Mouse (Mus musculus): ENCODE data around the gene Zfp446.

The Zfp446 gene

GRCm38 (mm10) chr7:12986906-12987305, 9.3 kb downstream of the Zfp446 start:
- DNase-seq (ENCODE audit: low read depth, low spot score) = no peak

- no peak for DNase-seq (ENCODE audit: low read depth, low spot score)
Observed at GRCm38 (mm10) chr7:12987409-12988189, 10.0 kb downstream of the Zfp446 start.

GRCm38 (mm10) chr7:12992222-12992621, 14.6 kb downstream of the Zfp446 start:
- DNase-seq (ENCODE audit: low read depth, low spot score) = no peak

GRCm38 (mm10) chr7:12993148-12993547, 15.5 kb downstream of the Zfp446 start:
- DNase-seq (ENCODE audit: low read depth, low spot score) = no peak

- DNase-seq (ENCODE audit: low read depth, low spot score) = no peak
Observed at GRCm38 (mm10) chr7:12995862-12996261, 18.2 kb downstream of the Zfp446 start.

- DNase-seq (ENCODE audit: low read depth, low spot score) = no peak
Observed at GRCm38 (mm10) chr7:12997230-12997629, 19.6 kb downstream of the Zfp446 start.

GRCm38 (mm10) chr7:12998053-12998452, 20.4 kb downstream of the Zfp446 start, which contains the start of gene Slc27a5:
Slc27a5 (minus strand) TSS chr7:12998192.
- no peak for DNase-seq (ENCODE audit: low read depth, low spot score)

- no peak for DNase-seq (ENCODE audit: low read depth, low spot score)
Observed at GRCm38 (mm10) chr7:12998851-12999250, 21.2 kb downstream of the Zfp446 start, which contains the start of gene Trim28. Trim28 (plus strand) TSS chr7:12999114.

GRCm38 (mm10) chr7:13001584-13001983, 23.9 kb downstream of the Zfp446 start:
- DNase-seq (ENCODE audit: low read depth, low spot score) = no peak

GRCm38 (mm10) chr7:13003380-13003779, 25.7 kb downstream of the Zfp446 start:
- no peak for DNase-seq (ENCODE audit: low read depth, low spot score)

- DNase-seq (ENCODE audit: low read depth, low spot score) = no peak
Observed at GRCm38 (mm10) chr7:13006011-13006410, 28.4 kb downstream of the Zfp446 start.

GRCm38 (mm10) chr7:13006531-13006930, 28.9 kb downstream of the Zfp446 start:
- DNase-seq (ENCODE audit: low read depth, low spot score) = no peak

GRCm38 (mm10) chr7:13007341-13008092, 29.9 kb downstream of the Zfp446 start:
- DNase-seq (ENCODE audit: low read depth, low spot score) = no peak

- DNase-seq (ENCODE audit: low read depth, low spot score) = peak; percentile 90
Observed at GRCm38 (mm10) chr7:13009143-13010004, 31.7 kb downstream of the Zfp446 start.

- DNase-seq (ENCODE audit: low read depth, low spot score) = no peak
Observed at GRCm38 (mm10) chr7:13010005-13010908, 32.6 kb downstream of the Zfp446 start, which contains the start of gene Zbtb45. Zbtb45 (minus strand) TSS chr7:13010034.

- DNase-seq (ENCODE audit: low read depth, low spot score) = no peak
Observed at GRCm38 (mm10) chr7:13013671-13014070, 36.0 kb downstream of the Zfp446 start.

GRCm38 (mm10) chr7:13014275-13014839, 36.7 kb downstream of the Zfp446 start:
- DNase-seq (ENCODE audit: low read depth, low spot score) = no peak

- DNase-seq (ENCODE audit: low read depth, low spot score) = no peak
Observed at GRCm38 (mm10) chr7:13015217-13015616, 37.6 kb downstream of the Zfp446 start.

GRCm38 (mm10) chr7:13022773-13023535, 45.3 kb downstream of the Zfp446 start:
- no peak for DNase-seq (ENCODE audit: low read depth, low spot score)
